Mouse (Mus musculus) left cerebral cortex, postnatal 25 days (tissue): ENCODE results near the gene Tmem56. TPM values are rescaled to one million over a fixed set of nuclear protein-coding genes. Genes with fewer than 3 reads are reported as not detected.
A peak's percentile ranks its signal among the peaks of the same experiment; 100 is the strongest.

ENCODE experiments used
- DNase-seq, 2 experiments: peaks; one replicate each; pipeline ENCODE4 v3.0.0; 2022; ENCODE audit warnings: low spot score in 2 of 2, mixed read lengths in 1 of 2
- intact Hi-C: fragments of 180-260 bp; cut with DNase I; formaldehyde crosslinking; loops from one replicate; pipeline ENCODE4 v1.15.1; 2025
- total RNA-seq, 2 experiments: library from RNA; stranded (reverse); gene quantifications; 2 replicates each; pipeline ENCODE4 v1.2.3; 2021

The Tmem56 gene
- total RNA-seq, result 10 to 100 TPM; 47.1 to 47.3 TPM

GRCm38 (mm10) chr3:121282998-121283397 is at the start of gene Tmem56:
Tmem56 (minus strand) TSS chr3:121283098.
- intact Hi-C loops, result no loop called here
- DNase-seq, result no peak

- no peak for DNase-seq
- intact Hi-C loops, result no loop called here
Measured at GRCm38 (mm10) chr3:121330244-121330646, 47.3 kb upstream of the Tmem56 start.

GRCm38 (mm10) chr3:121329647-121330046 is 46.7 kb upstream of the Tmem56 start:
- no peak for DNase-seq
- intact Hi-C loops, result no loop called here

DNA sequence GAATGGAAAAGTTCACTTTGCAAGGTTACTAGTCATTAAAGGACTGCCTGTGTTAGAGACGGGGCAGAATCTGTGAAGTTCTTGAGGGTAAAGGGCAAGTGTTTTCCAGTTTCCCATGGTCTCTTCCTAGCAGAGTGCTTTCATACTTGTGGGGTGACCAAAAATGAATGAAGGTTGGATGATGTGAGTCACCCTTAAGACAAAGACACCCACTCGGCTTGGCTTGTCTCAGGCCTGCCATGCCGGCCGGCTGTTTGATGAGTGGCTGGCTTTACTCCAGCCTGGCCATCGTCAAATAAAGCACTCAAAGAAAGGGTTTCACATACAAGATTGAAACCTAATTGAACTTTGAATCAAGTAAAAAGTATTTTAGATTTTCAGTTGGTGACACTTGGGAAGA is 44.5 kb upstream of the Tmem56 start:
- intact Hi-C loops, result no loop called here
- no peak for DNase-seq

DNA sequence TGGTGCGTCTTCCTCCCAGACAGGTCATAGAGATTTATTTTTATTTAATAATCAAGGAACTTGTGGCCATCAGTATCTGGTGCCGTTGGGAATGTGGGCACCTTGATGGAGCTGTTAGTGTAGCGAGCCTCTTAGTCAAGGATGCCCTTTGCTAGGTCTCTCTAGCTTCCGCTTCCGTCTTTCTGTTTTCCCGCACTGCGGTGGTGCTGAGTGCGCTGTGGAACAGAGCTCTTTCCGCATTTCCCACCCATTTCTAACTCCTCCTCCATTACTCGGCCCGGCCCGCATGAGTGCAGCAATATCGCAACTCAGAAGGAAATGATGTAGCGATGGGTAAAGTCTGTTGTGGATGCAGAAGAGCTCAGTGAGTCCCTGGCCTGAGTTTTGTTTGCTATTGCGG is 40.5 kb upstream of the Tmem56 start:
- no peak for DNase-seq
- intact Hi-C loops, result no loop called here

DNA sequence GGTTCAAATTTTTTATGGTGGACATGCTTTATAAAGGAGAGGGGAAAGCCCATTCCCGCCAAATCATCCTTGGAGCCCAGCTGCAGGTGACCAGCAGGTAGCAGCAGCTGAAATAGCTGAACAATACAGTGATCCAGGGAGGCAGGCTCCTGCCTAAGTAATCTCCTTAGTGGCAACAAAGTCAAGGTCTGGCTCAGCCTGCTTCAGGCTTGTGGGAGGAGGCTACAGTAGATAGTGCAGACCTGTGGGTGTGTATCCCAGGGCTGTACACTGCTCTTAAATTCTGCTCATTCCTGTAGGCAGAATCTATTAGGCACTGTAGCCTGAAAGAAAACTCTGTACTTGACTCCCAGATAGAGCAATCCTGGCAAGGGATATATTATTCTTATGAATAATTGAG is 38.0 kb upstream of the Tmem56 start:
- no peak for DNase-seq
- intact Hi-C loops, result no loop called here

DNA sequence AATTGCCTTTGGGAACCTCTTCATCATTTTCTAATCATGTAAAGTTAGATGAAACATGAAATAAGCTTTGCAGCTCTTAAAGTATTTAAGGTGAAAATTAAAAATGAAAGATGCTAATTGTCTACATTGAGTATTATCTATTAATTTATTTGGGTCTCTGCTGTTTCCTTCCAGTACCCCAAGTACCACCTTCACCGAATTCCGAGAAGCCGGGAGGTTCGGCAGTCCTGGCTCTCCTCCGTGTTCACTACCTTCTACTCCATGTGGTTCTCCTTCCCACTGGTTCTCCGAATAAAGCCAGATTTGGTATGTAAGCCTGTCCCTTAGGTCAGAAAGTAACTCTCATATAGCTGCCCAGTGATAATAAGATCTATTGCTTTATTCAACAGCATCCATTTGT is 37.0 kb upstream of the Tmem56 start:
- intact Hi-C loops, result no loop called here
- DNase-seq, result no peak

DNA sequence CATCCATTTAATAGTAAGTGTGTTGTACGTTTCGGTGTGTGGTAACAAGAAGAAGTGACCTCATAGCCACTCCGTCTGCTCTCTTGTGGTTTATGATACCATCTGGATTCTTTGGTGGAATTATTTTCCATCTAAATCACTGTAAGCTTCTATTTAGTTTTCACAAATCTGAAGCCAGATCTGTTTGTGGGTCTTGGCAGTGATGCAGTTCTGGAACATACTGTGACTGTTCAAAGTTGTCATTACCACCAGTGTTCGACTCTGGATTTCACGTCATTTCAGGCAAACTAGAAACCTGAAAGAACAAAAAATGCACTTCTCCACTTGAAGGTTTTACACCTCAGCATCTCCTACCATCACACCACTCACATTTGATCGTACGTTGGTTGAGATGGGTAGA is 32.6 kb upstream of the Tmem56 start:
- DNase-seq, result peak in 1 of 2 experiments; percentile 11
- intact Hi-C loops, result no loop called here

DNA sequence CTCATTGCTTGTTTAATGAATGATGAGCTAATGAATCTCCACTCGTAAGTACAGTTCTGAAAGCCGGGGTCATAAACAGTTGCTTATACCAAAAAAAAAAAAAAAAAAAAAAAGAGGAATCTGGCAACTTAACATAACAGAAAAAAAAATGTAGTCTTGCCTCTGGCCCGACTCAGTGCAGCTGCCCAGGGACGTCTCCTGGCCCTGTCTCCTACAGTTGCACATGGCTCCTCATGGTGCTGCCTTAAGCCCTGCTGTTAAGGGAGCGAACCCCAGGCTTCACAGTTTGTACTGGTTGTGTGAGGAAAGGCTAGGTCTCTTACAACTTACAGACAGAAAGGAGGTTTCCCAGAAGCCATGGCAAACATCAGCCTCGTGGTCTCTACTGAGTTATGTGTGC is 31.3 kb upstream of the Tmem56 start:
- intact Hi-C loops, result no loop called here

DNA sequence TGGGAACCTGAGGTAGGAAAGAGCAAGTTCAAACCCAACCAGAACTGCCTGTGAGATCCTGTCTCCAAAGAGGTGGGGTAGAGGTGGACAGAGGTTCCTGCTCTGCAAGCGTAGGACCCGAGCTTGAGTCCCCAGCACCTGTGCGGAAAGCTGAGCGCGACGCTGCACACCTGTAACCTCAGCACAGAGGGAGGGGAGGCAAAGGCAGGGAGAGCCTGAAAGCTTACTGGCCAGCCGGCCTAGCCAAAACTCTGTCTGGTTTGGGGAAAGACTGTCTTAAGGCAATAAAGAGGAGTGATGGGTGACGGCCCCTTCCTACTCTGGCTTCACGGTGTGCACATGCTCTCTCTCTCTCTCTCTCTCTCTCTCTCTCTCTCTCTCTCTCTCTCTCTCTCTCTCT is 30.1 kb upstream of the Tmem56 start:
- intact Hi-C loops, result no loop called here
- DNase-seq, result no peak

More for the DNA sequence above, 31.3 kb upstream of the Tmem56 start:
- no peak for DNase-seq

DNA sequence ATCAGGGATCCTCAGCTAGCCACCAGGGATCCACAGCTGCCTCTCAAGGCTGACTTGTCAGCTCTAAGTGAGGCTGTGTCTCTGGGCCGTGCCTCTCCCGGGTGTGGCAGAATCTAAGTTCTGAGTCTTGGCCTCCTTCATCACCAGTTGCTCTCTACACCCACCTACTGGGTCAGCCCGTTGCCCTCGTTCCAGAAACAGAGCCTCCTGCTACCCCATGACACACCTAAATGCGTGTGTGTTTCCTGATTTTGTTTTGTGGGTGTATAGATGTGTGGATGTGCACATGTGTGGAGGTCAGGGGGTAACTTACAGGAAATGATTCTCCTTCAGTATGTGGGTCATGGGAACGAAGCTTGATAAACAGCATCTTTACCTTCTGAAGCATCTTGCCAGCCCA is 29.5 kb upstream of the Tmem56 start:
- DNase-seq, result no peak
- intact Hi-C loops, result no loop called here

DNA sequence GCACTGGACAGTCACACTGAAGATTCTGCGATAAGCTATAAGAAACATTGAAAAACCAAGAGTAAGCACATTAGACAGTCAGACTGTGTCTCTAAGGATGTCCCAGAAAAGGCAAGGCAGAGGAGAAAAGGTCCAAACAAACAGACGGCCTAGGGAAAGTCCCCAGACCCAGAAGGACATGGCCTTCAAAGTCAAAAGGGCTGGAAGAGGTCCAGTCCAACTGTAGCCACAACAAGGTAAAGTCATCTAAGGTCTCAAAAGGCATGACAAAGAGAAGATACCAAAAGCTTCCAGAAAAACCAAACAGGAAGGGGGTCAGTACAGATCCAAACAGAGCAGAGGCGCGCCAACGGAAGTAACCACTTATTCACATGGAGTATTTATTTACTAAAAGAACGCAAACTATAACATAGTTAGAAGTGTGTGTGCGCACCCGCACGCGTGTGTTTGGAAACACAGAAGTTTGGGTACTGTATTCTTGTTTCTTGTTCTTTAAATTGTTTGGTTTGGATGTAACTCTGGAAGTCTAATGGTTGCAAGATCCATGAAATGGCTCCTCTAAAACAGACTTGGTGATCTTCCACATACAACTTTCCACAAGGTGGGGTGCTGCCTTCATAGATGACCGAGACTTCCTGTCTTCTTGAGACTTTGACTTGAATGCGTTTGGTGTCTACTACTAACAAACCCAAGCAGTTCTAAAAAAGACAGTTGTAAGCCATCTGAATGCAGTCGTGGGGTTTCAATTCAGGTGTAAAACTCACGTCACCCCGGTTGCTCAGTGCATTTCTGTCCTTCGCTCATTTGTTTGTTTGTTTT is 27.2 kb upstream of the Tmem56 start:
- intact Hi-C loops, result loop anchor here (2.0 to 10.0 kb wide), 4 partner anchors 117 to 455 kb away; partner anchors contain the start of genes Cnn3 and Slc44a3
- DNase-seq, result no peak

GRCm38 (mm10) chr3:121309429-121309828 is 26.5 kb upstream of the Tmem56 start:
- no peak for DNase-seq
- intact Hi-C loops, result loop anchor here (10.0 kb wide), 3 partner anchors 225 to 455 kb away; partner anchors contain the start of gene Slc44a3

DNA sequence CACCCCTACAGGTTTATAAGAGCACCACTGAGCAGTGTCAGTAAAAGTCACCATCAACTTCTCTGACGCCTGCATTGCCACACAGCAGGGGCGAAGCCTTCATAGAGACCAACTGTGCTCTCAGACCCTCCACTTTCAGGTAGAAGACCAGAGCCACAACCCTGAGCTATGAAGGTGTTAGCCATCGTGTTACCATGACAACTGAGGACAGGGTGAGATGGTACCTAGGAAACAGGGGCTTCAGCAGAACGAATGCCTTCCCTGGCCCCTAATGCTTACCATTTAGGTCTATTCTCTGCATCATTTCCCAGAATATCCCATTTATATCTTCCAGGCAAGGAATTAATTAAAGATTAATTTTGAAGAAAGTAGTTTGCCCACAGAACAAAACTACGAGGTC is 26.0 kb upstream of the Tmem56 start:
- intact Hi-C loops, result loop anchor here (10.0 kb wide), 3 partner anchors 226 to 456 kb away; partner anchors contain the start of gene Slc44a3
- no peak for DNase-seq

- intact Hi-C loops, result loop anchor here (1.0 to 10.0 kb wide), 4 partner anchors 193 to 457 kb away; partner anchors contain the start of gene Slc44a3
- DNase-seq, result peak; percentile 82 to 85
Measured at GRCm38 (mm10) chr3:121307532-121308234, 24.8 kb upstream of the Tmem56 start.

DNA sequence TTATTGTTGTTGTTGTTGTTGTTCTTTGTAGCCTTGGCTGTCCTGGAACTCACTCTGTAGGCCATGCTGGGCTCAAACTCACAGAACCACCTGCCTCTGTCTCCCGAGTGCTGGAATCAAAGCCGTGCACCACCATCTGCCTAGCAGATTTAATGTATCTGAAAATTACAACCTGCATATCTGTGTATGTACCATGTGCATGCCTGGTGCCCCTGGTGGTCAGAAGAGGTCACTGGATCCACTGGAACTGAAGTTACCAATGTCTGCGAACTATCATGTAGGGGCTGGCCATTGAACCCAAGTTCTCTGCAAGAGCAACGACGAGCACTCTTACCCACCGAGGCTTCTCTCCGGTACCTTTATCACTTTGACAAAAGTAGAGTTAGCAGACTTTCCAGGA is 23.7 kb upstream of the Tmem56 start:
- intact Hi-C loops, result loop anchor here (1.0 to 10.0 kb wide), 4 partner anchors 194 to 458 kb away; partner anchors contain the start of gene Slc44a3
- no peak for DNase-seq

DNA sequence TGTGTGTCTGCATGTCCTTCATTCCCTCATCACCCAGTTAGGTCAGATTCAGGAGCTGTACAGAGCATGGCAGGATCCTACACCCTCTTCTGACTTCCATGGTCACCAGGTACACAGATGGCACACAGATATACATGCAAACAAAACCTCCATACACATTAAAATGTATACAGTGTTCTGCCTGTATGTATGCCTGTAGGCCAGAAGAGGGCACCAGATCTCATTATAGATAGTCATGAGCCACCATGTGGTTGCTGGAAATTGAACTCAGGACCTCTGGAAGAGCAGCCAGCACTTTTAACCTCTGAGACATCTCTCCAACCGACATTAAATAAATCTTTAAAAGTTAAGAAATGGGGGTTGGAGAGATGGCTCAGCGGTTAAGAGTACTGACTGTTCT is 11.3 kb upstream of the Tmem56 start:
- DNase-seq, result no peak
- intact Hi-C loops, result no loop called here

GRCm38 (mm10) chr3:121291560-121292258 is 8.8 kb upstream of the Tmem56 start, which contains the start of gene Alg14:
Alg14 (plus strand) TSS chr3:121291773.
- DNase-seq, result peak; percentile 97 to 99
- intact Hi-C loops, result loop anchor here (2.0 kb wide), 1 partner anchor 121 kb away; the partner anchor contains the start of gene Rwdd3

DNA sequence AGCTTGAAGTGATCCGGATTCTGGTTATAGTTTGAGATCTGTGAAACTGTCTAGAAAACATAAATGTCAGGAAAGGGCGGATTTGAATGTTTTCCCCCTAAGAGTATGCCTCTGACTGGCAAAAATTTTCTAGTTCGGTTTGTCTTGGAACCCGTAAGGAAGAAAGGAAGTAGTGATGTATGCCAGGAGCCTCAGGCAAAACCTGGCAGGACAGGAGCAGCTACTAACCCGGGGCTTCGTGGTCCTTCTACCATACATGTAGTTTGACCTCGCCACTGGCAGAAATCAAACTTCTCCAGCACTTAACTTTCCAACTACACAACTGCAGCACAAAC is 8.3 kb upstream of the Tmem56 start:
- intact Hi-C loops, result loop anchor here (2.0 kb wide), 1 partner anchor 120 kb away; the partner anchor contains the start of gene Rwdd3
- DNase-seq, result no peak

GRCm38 (mm10) chr3:121290681-121291080 is 7.8 kb upstream of the Tmem56 start:
- intact Hi-C loops, result loop anchor here (2.0 kb wide), 1 partner anchor 120 kb away; the partner anchor contains the start of gene Rwdd3
- DNase-seq, result no peak
